Mouse (Mus musculus) hindlimb bud, embryonic 11.5 days (tissue): ENCODE results near the gene Hsd17b3.
A peak's percentile ranks its signal among the peaks of the same experiment; 100 is the strongest.
"Not testable (repeated sequence)": the region's sequence is repeated elsewhere in the genome, so short reads cannot be mapped to it uniquely, and the experiment has no call there.

Source experiments
- DNase-seq: peaks from one replicate; pipeline ENCODE4 v3.0.0-alpha.2; 2012; ENCODE audit warnings: low read depth, low spot score; ENCODE audit errors: extremely low spot score

Gene Hsd17b3

GRCm38 (mm10) chr13:64086036-64086435, 3.0 kb downstream of the Hsd17b3 start:
- no peak for DNase-seq

DNA sequence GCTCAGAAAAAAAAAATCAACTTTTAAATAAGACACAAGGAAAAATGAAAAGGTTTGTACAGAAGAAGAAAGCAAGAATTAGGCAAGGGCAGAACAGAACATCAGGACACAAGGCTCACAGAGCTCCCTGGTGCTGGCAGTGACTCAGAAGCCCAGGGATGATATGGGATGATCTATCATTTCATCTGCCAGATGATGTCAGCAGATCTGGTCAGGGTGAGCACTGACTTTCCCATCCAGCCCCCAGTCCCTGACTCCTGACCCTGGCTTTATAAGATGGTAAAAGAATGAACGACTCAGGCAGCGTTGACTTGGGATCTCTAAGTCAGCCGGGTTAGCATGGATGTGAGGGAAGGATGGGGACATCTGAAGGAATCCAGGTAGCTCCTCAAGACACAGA, 5.7 kb downstream of the Hsd17b3 start:
- DNase-seq, result no peak

DNA sequence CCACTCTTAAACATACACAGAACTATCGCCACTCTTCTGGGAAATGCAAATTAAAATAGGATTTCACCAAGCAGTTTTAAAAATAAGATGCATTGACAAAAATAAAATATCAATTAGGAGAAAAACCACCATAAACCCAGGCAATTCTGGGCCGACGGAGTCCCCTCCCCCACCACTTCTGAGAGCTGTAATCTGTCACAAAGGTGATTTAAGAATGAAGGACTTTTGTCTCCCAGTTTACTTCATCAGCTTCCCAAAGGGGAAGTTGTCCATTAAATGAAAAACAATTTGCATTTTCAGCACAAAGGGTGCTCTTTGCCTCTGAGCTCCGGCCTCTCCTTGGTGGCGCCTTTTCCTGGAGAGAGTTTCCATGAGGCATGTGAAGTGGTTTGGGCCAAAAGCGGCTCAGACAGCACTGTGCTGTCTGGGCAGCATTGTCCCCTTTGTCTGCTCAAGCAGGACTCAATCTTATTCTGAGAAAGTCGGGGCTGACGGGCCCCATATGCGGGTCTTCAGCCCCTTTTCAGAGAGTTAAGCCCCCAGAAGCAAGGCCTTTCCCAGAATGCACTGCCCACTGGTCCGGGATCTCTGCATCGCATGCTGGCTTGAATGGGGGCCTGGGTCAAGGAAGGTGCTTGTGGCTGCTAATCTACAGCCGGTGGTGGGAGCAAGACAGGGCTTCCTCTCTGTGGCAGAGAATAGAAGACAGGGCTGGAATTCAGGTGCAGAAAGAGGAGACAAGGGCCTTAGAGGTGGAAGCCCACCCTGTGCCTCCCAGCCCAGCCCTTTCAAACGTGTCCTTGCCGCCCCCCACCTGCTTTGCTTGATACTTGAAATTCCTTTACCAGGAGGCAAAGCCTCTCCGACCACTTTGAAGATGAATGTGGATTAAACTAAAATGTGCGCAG, 7.8 kb downstream of the Hsd17b3 start:
- DNase-seq, result no peak

DNA sequence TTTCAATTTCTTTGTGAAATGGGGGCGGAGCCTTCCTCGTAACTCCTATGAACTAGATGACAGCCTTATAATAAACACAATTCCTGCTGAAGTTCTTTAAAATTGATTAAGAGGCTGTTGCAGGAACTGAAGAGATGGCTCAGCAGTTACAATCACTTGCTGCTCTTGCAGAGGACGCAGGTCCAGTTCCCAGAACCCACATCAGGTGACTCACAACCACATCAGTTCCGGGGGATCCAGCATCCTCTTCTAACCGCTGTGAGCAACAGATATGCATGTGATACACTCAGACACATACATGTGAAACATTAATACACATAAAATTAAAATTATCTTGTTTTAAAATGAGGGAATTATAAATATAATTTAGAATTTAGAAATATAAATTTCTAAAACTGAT, 11.4 kb downstream of the Hsd17b3 start:
- no peak for DNase-seq

DNA sequence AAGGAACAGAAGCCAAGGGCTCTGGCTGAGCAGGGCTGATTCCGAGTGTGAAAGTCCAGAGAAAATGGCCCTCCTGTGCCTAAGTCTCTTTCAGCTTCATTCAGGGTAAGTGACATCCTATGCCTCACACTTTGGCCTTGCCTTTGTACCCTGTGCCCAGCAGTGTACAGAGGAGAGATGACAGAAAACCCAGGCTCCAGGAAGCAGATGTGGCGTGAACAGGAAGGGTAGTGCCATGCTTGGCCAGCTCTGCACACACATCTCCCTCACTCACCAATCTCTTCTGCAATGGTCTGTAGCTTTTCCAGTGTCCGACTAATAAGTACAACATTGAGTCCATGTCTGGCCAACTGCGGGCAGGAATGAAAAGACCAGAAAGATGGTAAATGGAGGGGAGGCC, 13.0 kb downstream of the Hsd17b3 start:
- DNase-seq, result no peak

- peak; percentile 24 for DNase-seq
Observed at GRCm38 (mm10) chr13:64066653-64067052, 22.4 kb downstream of the Hsd17b3 start.

- no peak for DNase-seq
Observed at GRCm38 (mm10) chr13:64064276-64064675, 24.8 kb downstream of the Hsd17b3 start.

- no peak for DNase-seq
Observed at GRCm38 (mm10) chr13:64060935-64061506, 28.0 kb downstream of the Hsd17b3 start.

DNA sequence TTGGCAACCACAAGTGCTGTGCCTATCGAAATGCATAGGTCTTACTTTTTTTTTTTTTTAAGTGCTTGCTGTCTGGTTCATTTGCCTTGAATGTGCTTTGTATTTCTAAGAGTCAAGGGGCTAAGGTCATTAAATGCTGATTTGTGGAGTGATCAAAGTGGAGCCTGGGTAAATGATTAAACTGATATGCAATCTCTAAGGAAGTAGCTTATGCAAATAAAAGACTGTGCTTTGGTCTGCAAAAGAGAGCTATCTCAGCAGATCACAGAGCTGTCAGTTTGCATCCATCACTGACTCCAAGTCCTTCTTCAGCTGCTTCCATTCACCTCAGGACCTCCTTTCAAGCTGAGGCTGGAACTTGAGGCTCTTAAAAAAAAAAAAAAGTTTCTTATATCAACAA, 35.1 kb downstream of the Hsd17b3 start:
- no peak for DNase-seq

DNA sequence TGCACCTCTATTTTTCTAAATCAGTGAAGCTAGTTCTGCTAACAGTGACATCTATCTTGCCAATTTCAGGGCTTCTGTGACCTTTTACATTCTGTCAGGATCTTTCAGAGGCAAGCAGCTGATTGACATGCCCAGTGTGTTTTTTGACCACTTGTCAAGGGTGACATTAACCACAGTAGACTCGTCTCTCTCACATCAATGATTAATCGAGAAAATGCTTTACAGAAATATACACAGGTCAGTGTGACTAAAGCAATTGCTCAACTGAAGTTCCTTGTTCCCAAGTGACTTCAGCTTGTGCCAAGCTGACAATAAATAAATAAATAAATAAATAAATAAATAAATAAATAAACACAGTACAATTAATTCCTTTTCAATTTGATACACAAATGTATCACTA, 36.7 kb downstream of the Hsd17b3 start:
- DNase-seq, result not testable (repeated sequence)

GRCm38 (mm10) chr13:64050895-64051294, 38.1 kb downstream of the Hsd17b3 start:
- no peak for DNase-seq

- no peak for DNase-seq
Observed at GRCm38 (mm10) chr13:64049535-64049934, 39.5 kb downstream of the Hsd17b3 start.

DNA sequence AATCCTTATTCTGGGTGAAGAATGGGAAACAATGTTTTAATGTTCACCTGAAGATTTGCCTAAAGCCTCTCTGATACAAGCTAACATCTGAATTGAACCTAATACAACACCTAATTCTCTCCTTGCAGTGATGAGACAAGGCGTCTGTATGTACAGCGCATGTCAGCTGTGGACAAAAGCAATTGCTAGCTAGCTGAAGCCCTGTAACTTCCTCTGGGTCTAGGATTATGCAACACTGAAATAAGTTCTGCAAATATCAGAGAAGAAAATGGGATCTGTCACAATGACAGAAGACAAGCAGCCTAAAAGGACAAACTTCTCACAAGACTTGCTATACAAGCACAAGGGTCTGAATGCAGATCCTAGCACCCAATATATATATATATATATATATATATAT, 40.6 kb downstream of the Hsd17b3 start:
- no peak for DNase-seq

DNA sequence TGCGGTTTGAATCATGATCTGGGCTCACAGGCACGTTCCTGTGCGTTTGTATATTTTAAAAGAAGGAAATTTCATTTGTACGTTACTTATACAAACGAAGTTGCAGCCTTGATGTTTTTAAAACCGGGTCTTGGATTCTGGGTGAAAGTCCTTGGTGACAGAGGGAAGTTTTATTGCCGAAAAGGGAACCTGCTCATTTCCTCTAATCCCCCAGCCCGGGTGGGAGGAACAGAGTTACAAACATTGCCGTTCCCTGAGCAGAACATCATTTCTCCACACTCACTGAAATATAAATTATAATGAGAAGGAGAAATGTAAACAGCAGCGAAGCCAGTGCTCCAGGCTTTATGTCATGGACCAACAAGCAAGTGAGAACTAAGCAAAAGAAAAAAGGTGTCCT, 49.1 kb downstream of the Hsd17b3 start:
- no peak for DNase-seq

GRCm38 (mm10) chr13:64038114-64038513, 50.9 kb downstream of the Hsd17b3 start:
- DNase-seq, result no peak

DNA sequence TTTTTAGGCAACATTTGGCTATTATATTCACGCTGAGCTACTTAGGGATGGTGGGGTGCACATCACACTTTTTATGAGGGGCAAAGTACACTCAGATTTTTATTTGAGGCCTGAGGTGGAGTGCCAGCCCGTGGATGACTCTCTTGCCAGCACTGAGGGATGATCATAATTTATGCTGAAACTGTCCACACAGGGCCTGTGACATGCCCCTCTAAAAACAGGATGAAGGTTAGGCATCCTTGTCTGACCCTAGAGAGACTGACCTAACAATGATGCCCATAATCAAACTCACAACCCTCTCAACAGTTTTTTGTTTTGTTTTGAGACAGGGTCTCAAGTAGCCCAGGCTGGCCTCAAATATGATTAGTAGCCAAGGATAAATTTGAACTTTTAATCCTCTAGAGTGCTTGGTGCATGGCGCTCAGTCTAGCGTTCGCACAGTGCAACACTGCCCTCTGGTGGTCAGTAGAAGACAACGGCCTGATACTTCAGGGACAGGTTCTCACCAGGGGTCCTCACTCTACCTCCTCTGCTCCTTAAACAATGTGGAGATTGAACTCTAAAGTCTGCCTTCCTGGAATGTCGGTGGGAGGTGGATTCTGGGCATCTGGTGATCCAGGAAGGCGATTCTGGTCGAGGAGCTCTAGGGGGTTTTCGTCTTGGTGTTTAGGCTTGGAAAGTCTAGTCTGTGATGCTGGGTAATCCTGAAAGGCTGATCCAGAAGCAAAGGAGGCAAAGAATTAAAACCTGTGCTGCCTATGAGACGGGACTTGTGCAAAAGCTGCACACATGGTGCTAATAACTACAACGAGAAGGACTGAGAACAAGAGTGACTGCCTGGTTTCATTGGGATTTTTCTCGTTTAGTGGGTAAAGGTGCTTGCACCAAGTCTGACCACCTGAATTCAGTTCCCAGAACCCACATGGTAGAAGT, 52.7 kb downstream of the Hsd17b3 start:
- peak; percentile 87 for DNase-seq

GRCm38 (mm10) chr13:64035036-64035435, 54.0 kb downstream of the Hsd17b3 start:
- no peak for DNase-seq

- no peak for DNase-seq
Observed at GRCm38 (mm10) chr13:64033921-64034320, 55.1 kb downstream of the Hsd17b3 start.

DNA sequence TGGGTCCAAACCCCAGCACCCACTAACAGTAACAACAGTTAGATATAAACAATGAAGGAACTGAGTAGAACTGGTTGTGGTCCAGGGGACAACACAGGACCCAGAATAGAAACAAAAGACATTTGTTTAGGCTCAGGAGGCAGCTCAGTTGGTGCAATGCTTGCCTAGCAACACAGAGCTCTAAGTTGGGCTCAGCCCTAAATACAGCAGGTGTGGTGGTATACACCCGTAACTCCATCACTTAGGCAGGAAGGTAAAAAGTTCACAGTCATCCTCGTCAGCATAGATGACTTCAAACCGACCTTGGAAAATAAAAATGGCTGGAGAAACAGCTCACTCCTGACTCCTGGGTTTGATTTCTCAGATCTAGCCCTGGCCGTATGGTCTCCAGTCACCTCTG, 55.8 kb downstream of the Hsd17b3 start:
- DNase-seq, result no peak

GRCm38 (mm10) chr13:64031254-64031653, 57.8 kb downstream of the Hsd17b3 start:
- DNase-seq, result no peak

GRCm38 (mm10) chr13:64030792-64031191, 58.2 kb downstream of the Hsd17b3 start:
- DNase-seq, result no peak
